Mouse (Mus musculus) embryo, embryonic 11.5 days (tissue): ENCODE results near the gene Prex1.
A peak's percentile ranks its signal among the peaks of the same experiment; 100 is the strongest.
"Not testable (repeated sequence)": the region's sequence is repeated elsewhere in the genome, so short reads cannot be mapped to it uniquely, and the experiment has no call there.

Source experiments
- DNase-seq: peaks from one replicate; pipeline ENCODE4 v3.0.0-alpha.2; 2012; ENCODE audit warnings: low read depth, low spot score

The Prex1 gene

DNA sequence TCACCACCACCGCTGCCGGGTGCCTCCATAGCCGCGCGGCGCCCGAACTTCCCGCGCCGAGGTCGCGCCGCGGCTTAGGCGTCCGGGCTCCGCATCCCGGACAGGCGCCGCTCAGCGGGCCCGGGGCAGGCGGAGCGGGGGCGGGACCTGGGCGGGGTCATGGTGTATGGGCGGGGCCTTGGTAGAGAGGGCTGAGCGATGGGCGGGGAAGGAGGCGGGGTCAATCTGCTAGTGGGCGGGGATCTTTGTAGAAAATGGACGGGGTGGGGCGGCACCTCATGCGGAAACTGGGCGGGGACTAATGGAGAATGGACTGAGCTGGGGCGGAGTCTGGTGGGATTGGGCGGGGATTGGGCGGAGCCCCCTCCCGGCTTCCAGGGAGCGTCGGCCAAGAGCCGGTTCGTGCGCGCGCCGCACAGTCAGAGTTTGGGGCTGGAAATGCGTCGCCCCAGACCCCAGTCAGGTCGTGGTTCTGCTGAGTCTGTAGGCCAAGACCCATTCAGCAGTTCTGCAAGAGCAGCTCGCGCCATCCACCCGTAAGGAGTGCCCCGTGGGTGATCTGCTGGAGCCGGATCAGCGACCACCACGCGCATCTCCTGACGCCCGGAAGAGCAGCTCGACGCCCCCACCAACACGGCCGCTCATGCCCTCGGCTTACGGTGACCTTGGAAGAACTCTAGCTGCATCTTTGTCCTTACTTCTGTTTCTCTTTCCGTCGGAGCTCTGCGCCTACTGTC is at the start of gene Prex1:
Prex1 (minus strand) TSS at position 143 of the 737 bp plus-strand sequence.
- peak; percentile 96 for DNase-seq

DNA sequence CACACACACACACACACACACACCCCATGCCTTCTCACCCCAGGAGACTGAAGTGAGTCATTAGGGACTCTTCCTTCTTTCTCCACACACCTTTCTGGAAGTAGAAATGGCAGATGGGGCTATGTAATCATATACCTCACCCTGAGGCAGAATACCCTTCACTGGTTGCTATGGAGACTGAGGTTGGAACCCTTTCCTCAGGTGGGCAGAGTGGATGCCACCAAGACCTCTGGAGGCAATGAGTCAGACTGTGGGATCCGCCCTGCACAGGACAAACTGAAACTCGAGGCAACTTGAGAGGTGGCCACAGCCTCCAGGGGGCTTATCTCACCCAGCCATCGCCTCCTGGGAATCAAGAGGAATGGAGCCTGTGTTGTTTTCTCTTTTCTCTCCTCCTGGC is 44.3 kb upstream of the Prex1 start:
- no peak for DNase-seq

GRCm38 (mm10) chr2:166754760-166755159 is 41.1 kb upstream of the Prex1 start:
- no peak for DNase-seq

- DNase-seq, result no peak
These were observed 40.6 kb upstream of the Prex1 start for GRCm38 (mm10) chr2:166754194-166754593.

GRCm38 (mm10) chr2:166750620-166751191 is 37.1 kb upstream of the Prex1 start:
- DNase-seq, result no peak

- not testable (repeated sequence) for DNase-seq
These were observed 32.8 kb upstream of the Prex1 start for GRCm38 (mm10) chr2:166746261-166746913.

DNA sequence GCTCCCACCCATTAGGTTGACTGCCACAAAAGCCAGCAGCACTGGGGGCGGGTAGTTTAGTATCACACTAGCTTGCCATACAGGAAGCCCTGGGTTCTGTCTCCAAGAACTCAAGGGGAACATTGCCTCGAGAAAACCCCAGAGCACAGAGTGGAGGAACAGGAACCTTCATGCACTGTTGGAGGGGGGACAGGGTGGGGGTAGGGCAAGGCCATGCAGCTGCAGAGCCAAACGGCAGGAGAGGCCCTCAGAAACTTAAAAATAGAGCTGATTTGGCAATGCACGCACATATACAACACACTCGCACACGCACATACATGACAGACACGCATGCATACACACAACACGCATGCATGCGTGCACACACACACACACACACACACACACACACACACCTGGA is 32.2 kb upstream of the Prex1 start:
- no peak for DNase-seq

- no peak for DNase-seq
These were observed 30.8 kb upstream of the Prex1 start for GRCm38 (mm10) chr2:166744433-166744832.

DNA sequence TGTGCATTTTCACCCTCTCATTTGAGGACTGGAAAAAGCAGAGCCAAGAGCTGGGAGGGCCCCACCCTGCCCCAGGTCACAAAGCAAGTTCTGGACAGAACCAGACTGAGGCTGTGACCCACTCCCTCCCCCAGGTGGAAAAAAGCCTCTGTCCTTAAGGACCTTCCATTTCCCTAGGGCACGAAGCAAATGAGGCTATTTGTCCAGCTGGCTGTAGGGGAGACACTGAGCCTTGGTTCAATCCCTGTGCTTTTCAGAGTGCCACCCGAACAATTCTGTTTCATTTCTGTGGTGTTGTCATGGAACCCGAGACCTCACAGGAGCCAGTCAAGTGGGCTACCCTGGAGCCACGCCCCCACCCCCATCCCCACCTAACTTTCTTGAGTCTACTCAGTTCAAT is 29.9 kb upstream of the Prex1 start:
- DNase-seq, result no peak

DNA sequence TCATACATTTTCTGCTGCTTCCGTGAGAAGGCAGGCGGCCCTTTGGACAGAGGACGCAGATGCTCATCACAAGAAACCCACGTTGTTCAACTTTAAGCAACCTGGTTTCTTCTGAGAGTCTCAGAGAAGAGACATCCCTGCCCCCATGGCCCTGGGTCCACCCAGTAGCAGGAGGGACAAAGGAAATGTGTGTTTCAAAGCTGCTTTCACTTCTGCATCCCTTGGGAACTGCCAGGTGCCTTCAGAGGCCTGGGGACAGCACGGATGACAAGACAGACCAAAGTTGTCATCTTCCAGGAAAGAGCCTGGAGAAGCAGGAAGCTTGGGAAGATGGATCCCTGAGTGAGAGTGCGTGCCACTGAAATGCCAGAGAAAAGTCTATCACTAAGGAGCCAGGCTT is 27.8 kb upstream of the Prex1 start:
- DNase-seq, result no peak

DNA sequence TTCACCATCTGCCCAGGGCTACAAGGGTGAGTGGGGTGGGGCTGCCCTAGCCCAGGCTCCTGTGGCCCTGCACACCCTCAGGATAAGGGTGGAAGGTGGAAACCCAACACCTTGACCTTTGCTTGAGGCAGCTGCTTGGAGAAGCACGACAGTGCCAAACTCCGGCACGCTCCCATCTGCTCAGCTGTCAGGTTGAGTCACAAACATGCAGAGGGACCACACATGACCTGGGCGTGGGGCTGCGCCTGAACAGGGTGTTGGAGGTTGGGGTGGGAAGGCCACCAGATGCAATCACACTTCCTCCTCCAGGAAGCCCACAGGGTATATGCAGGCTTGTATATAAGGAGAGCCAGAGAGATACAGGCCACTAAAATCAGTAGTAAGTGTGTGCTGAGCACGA is 26.8 kb upstream of the Prex1 start:
- DNase-seq, result no peak

GRCm38 (mm10) chr2:166737307-166737706 is 23.7 kb upstream of the Prex1 start:
- no peak for DNase-seq

DNA sequence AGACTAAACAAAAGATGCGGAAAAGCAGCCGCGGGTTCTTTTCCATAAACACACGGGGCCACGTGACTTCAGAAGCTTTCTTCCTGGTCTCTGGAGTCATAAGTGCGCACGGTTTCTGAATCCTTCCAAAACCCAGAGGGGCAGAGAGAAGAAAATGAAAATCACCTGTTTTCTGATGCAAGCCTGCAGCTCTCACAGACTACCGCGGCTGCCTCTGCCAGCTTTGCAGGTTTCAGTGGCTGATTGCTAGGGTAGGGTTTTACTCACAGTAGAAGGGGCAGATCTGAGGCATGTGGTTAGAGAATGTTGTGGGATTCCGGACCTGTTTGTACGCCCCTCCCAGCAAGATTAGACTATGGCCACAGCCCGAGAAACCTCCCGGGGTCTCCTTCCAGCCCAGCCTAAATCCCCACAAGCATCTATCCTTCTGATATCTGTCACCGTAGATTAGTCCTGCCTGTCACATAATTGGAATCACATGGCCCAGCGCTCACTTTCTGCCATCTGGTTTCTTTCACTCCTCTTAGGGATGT is 21.9 kb upstream of the Prex1 start:
- peak; percentile 40 for DNase-seq

DNA sequence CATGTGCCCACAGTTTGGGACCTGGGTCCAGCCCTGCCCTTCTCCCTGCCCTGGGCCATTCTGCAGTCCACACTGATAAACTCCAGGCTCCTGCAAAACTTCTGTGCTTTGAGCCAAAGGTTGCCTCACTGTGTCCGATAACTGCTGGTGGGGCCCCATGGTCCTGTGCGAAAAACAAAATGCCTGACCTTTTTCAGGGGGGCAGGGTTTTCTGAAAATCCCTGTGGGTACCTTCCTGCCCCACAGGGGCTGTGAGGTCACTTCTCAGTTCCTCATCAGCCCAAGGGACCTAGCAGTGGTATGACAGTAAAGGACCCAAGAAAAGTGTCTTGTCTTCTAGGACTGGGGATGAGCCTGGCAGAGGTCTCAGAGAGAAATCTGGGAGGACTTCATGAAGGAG is 19.2 kb upstream of the Prex1 start:
- DNase-seq, result no peak

GRCm38 (mm10) chr2:166732146-166732545 is 18.5 kb upstream of the Prex1 start:
- DNase-seq, result no peak

GRCm38 (mm10) chr2:166731102-166731883 is 17.7 kb upstream of the Prex1 start:
- not testable (repeated sequence) for DNase-seq

DNA sequence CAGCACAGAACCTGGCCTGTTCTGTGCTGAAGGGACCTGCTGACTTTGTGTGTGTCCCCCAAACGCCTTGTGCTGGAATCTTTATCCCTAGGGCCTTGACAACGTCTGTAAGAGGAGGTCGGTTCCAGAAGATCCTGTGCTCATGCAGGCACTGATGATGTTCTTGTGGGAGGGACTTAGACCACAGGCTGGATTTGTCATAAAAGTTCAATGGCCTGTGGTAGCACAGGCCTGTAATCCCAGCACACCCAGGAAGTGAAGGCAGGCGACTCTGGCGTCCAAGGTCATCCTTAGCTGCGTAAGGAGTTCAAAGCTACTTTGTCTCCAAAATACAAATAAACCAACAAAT is 16.9 kb upstream of the Prex1 start:
- DNase-seq, result no peak

- DNase-seq, result no peak
These were observed 16.3 kb upstream of the Prex1 start for GRCm38 (mm10) chr2:166729656-166730566.

DNA sequence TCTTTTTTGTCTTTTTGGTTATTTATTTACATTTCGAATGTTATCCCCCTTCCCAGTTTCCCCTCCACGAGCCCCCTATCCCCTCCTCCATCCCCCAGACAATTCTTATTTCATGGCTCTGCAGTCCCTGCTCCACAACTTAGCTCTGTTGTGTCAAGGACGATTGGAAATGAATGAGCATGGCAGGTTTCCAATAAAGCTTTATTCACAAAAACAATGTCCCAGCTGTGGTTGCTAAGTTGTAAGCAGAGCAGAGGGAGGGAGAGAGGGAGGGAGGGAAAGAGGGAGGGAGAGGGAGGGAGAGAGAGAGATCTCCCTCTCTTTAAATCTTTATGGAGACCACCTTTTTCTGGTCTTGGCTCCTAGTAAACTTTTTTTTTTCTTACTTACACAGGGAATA is 15.4 kb upstream of the Prex1 start:
- no peak for DNase-seq

- DNase-seq, result no peak
These were observed 14.6 kb upstream of the Prex1 start for GRCm38 (mm10) chr2:166728261-166728680.

- DNase-seq, result no peak
These were observed 14.2 kb upstream of the Prex1 start for GRCm38 (mm10) chr2:166727790-166728189.
